Mouse (Mus musculus): ENCODE measurements around the gene Gm11027. TPM values are rescaled to one million over a fixed set of nuclear protein-coding genes. Genes with fewer than 3 reads are reported as not detected.
A peak's percentile ranks its signal among the peaks of the same experiment; 100 is the strongest.

Gene Gm11027
- total RNA-seq, 2 experiments from 2014 or later = not detected

GRCm38 (mm10) chr12:116275631-116276030 is 445 bp downstream of the Gm11027 start:
- DNase-seq (ENCODE audit: extremely low spot score in 1 of 2, low spot score in 2 of 2) = no peak
- intact Hi-C loops (cut with DNase I) = no loop called here

DNA sequence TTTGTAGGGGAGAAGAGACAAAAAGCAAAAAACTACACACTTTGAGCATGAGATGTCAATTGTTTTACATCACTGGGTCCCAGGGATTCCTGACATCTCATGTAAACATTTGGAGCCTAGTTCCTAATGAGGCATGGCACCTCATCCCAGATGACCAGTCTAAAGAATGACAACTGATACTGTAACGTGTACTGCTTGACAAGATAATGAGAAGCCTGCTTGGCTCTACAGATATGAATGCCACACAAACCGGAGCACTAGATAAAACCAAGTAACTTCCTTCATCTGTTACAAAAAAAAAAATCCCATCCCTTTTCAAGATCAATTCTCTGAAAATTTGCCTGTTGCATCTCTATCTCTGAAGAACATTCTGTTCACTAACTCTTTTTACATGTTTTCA is 1.8 kb downstream of the Gm11027 start:
- intact Hi-C loops (cut with DNase I) = no loop called here
- no peak for DNase-seq (ENCODE audit: extremely low spot score in 1 of 2, low spot score in 2 of 2)

DNA sequence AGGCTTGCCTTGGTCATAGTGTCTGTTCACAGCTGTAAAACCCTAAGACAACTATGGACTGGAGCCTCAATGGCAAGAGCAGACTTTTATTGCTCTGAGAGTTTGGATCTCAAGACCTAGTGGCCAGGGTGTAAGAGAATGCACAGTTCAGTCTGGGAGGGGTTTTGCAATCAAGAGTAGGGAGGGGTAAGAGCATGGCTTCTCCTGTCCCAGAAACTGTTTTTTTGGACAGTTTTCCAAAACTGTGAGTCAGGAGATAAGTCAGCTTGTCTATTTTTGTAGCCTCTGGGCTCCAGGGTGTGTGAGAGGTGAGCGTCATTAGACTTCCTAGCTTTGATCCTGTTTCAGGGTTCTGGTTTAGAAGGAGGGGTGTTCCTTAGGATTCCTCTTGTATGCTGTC is 3.4 kb downstream of the Gm11027 start:
- no peak for DNase-seq (ENCODE audit: extremely low spot score in 1 of 2, low spot score in 2 of 2)
- intact Hi-C loops (cut with DNase I) = no loop called here

GRCm38 (mm10) chr12:116279181-116279580 is 4.0 kb downstream of the Gm11027 start:
- no peak for DNase-seq (ENCODE audit: extremely low spot score in 1 of 2, low spot score in 2 of 2)
- intact Hi-C loops (cut with DNase I) = no loop called here

- DNase-seq (ENCODE audit: extremely low spot score in 1 of 2, low spot score in 2 of 2) = no peak
- intact Hi-C loops (cut with DNase I) = loop anchor here (5.0 kb wide), 1 partner anchor 337 kb away; no protein-coding TSS in a partner anchor
These were observed 5.0 kb downstream of the Gm11027 start for GRCm38 (mm10) chr12:116280149-116280652.

DNA sequence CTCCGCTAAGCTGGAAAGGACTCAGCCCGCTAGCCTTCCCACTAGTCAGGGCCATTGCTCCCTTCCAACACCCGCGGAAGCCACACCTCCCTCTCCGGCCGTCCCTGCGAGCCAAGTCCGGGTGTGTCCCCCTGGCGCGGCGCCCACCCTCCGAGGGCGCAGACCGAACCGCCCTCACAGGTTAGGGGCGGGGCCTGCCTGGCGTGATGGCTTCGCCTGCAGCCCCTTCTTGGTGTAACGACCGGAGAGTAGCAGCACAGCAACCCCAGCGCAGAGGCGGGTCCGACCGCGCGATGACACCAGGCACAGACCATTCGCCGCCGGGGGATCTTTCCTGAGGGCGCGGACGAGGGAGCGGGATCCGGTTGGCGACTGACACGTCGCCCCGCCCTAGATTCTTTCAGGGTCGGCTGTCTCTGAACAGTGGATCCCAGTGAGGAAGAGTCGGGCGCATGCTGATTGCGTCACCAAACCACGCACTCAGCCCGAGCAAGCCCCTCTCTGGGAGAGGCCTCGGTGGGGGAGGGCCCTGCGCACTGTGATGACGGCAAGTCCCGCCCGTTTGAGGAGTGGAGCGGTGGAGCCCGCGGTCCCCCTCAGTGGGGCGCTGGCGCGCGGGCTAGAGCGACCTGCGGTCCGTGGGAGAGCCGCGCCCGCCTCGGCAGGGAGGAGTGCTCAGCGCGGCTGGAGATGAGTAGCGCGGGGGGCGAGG is 5.6 kb downstream of the Gm11027 start, which contains the start of gene Esyt2:
Esyt2 (plus strand) TSS at position 544 of the 712 bp plus-strand sequence.
- intact Hi-C loops (cut with DNase I) = loop anchor here (5.0 kb wide), 1 partner anchor 336 kb away; no protein-coding TSS in a partner anchor
- DNase-seq (ENCODE audit: extremely low spot score in 1 of 2, low spot score in 2 of 2) = peak; percentile 99 to 100

- intact Hi-C loops (cut with DNase I) = loop anchor here (5.0 kb wide), 1 partner anchor 336 kb away; no protein-coding TSS in a partner anchor
- DNase-seq (ENCODE audit: extremely low spot score in 1 of 2, low spot score in 2 of 2) = peak; percentile 21 to 66
These were observed 6.5 kb downstream of the Gm11027 start for GRCm38 (mm10) chr12:116281427-116282281.

- no peak for DNase-seq (ENCODE audit: extremely low spot score in 1 of 2, low spot score in 2 of 2)
- intact Hi-C loops (cut with DNase I) = loop anchor here (5.0 kb wide), 1 partner anchor 334 kb away; no protein-coding TSS in a partner anchor
These were observed 7.7 kb downstream of the Gm11027 start for GRCm38 (mm10) chr12:116282856-116283255.

GRCm38 (mm10) chr12:116283511-116283910 is 8.3 kb downstream of the Gm11027 start:
- intact Hi-C loops (cut with DNase I) = loop anchor here (5.0 kb wide), 1 partner anchor 334 kb away; no protein-coding TSS in a partner anchor
- no peak for DNase-seq (ENCODE audit: extremely low spot score in 1 of 2, low spot score in 2 of 2)

DNA sequence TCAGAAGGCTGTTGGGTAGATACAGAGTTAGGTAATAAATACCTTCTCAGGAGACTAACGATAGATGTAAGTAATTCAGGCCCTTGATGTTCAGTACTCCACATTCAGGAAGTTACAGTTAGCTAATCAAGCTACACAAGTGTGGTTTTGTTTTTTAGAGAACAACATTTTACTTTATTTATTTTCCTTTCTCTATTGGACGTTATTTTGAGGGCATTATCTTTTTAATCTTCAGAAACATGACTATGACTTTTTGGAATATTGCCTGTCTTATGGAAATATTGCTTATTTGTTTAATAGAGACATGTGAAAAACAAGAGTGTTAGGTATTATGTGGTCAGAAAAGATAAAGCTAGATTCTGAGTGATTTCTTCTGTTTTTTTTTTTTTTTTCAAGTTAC is 18.0 kb downstream of the Gm11027 start:
- intact Hi-C loops (cut with DNase I) = no loop called here
- DNase-seq (ENCODE audit: extremely low spot score in 1 of 2, low spot score in 2 of 2) = no peak

DNA sequence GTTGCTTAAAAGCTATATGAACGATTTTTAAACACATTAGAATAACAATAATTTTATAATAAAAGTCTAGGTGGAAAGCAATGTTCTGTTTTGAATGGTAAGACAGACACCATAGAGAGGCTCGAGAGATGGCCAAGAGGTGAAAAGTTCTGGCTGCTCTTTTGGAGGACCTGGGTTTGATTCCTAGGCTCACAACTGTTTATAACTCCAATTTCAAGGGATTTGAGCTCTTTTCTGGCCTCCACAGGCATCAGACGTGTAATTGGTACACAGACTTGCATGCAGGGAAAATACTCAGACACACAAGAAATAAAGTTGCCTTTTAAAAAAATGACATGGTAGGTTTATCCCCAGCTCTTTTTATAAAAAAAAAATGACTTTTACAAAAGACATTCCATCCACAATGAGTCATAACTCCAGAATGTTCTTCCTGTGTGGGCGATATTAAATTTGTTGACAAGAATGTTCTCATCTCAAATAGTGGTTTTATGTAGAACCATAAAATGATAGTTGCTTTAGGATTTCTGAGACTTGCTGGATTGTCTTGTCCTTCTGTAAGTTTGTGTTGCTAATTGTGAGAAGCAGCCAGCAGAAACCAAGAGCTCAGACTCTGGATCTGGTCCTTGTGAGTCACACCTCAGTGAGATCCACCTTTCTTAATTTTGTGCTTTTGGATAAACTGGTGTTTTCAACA is 18.6 kb downstream of the Gm11027 start:
- intact Hi-C loops (cut with DNase I) = no loop called here
- DNase-seq (ENCODE audit: extremely low spot score in 1 of 2, low spot score in 2 of 2) = no peak

DNA sequence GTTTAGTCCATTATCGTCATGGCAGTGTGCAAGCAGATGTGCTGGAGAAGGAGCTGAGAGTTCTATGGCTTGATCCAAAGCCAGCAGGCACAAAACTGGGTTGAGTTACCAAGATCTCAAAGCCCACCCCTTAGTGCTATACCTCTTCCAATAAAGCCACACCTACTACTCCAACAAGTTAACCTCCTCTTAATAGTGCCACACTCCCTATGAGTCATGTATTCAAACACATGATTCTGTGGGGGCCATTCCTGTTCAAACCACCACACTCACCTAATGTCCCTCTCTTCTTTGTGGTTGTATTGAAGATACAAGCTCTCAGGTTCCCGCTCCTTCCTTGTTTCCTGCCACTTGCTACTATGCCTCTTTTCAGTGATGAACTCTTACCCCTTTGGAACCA is 24.7 kb downstream of the Gm11027 start:
- DNase-seq (ENCODE audit: extremely low spot score in 1 of 2, low spot score in 2 of 2) = no peak
- intact Hi-C loops (cut with DNase I) = no loop called here

GRCm38 (mm10) chr12:116302181-116302580 is 27.0 kb downstream of the Gm11027 start:
- DNase-seq (ENCODE audit: extremely low spot score in 1 of 2, low spot score in 2 of 2) = no peak
- intact Hi-C loops (cut with DNase I) = no loop called here

DNA sequence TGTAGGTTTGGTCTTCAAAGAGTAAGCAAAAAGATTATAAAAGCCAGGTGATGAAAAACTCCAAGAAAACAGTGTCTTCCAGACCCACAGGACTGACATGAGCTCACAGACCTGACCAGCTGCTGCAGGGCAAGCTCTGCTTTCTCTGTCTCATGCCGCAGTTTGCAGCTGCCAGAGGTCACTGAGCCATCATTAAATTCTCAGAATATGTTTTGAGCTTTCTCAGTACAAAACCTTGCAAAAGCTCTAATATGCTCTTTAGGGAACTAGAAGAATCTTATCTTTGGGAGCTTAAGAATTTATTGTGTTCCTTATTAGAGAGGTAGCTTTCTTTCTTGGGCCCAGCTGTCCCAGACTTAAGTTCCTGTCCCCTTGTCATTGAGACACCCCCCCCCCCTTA is 30.9 kb downstream of the Gm11027 start:
- intact Hi-C loops (cut with DNase I) = no loop called here
- no peak for DNase-seq (ENCODE audit: extremely low spot score in 1 of 2, low spot score in 2 of 2)

DNA sequence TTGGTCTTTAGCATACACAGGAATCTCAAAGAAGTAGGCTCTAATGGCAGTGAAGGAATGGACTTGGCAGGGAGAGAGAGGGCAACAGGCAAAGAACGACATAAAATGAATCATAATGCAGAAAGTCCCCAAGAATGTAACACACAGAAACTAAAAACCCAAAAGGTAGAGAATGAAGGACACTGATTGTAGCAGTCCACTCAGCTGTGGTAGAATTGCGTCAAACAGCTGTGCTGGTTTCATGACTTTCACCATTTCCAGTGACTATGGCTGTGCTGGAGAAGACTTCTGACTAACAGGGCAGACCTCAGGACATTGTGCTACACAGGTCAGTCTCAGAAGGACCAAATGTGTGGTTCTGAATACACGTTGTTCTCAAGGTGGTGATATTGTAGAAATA is 32.7 kb downstream of the Gm11027 start:
- intact Hi-C loops (cut with DNase I) = no loop called here
- DNase-seq (ENCODE audit: extremely low spot score in 1 of 2, low spot score in 2 of 2) = no peak

DNA sequence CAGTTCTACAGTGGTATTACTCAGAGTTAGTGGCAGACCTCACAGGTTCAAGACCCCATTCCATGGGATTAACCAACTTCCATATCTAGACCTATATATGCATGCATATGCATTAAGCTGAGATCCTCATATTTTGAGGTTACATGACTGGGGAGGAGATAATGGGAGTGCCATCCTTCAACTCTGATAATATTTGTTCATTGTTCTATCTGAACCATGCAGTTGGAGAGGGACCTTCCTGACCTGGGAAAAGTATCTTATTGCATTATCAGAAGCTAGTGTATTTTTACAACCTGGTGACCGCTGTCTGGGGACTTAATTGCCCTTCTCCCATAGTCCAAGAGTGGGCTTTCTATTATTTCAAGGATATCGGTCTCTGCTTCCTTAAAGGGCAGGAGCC is 33.4 kb downstream of the Gm11027 start:
- intact Hi-C loops (cut with DNase I) = no loop called here
- no peak for DNase-seq (ENCODE audit: extremely low spot score in 1 of 2, low spot score in 2 of 2)

DNA sequence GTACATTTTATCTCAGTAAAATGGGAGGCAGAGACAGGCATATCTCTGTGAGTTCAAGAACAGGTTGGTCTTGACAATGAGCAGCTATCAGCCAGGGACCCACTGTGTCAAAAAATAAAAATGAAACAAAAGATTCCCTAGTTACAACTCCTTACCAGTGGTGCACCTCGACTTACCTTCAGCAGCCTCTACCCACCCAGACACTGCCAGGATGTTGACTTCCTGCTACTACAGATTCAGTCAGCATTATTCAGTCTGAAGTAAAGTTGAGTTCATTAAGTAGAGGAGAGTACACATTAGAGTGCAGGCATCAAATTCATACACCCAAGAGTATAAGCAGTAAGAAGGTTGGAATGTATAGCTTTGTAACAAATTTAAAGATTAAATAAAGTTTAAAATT is 38.6 kb downstream of the Gm11027 start:
- intact Hi-C loops (cut with DNase I) = no loop called here
- DNase-seq (ENCODE audit: extremely low spot score in 1 of 2, low spot score in 2 of 2) = no peak

DNA sequence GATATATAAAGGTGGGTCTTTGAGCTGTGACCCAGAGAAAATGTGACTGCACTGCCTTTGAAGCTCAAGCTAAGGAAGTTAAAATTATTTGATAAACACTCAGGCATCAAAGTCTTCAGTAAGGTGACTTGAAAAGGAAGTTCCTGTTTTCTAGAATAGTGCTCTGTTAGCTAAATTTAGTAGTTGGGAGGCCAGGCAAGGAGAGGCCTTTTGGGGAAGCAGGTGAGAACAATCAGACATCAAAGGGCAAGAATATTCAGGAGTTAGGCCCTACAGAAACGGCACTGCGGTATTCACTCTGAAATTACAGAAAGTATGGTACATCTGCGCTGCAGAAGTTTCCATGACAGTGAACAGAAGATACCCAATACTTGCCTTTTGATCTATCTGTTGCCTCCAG is 40.3 kb downstream of the Gm11027 start:
- intact Hi-C loops (cut with DNase I) = no loop called here
- no peak for DNase-seq (ENCODE audit: extremely low spot score in 1 of 2, low spot score in 2 of 2)

GRCm38 (mm10) chr12:116317818-116318217 is 42.6 kb downstream of the Gm11027 start:
- intact Hi-C loops (cut with DNase I) = no loop called here
- no peak for DNase-seq (ENCODE audit: extremely low spot score in 1 of 2, low spot score in 2 of 2)
